Mouse (Mus musculus) brain, adult 2 months (tissue): ENCODE data around the gene Pla2g1b.
"Not testable (repeated sequence)": the region's sequence is repeated elsewhere in the genome, so short reads cannot be mapped to it uniquely, and the experiment has no call there.

ENCODE experiments used
- DNase-seq: peaks from one replicate; pipeline ENCODE4 v3.0.0; 2011; ENCODE audit warnings: low read depth, low spot score

Gene Pla2g1b

DNA sequence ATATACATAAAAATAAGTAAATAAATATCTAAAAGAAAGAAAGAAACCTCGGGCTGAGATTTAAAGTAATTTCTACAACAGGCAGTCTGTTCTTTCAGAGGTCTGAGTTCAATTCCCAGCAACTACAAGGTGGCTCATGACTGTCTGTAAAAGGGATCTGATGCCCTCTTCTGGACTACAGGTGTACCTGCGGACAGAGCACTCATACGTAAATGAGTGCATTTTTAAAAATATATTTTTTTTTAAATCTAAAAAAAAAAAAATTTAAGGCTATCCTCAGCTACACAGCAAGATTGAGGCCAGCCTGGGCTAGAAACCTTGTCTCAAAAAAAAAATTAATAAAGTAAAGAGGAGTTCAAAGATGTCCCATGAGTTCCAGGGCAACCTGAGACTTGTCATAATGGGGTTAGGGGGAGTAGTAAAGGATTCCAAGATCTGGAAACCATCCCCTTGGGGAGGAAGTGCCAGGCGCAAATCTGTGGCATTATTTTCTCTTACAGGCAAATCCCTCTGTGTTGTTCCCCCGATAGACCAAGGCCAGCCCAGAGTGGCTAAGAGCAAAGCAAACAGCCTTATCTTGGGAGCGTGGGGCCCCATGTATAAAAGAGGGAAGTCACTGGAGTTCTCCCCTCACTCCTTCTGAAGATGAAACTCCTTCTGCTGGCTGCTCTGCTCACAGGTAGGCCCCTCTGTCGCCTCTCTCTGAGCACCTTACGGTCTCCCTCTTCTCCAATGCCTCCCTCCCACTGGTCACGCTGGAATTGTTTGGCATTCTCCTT is at the start of gene Pla2g1b:
Pla2g1b (plus strand) TSS at position 621 of the 779 bp plus-strand sequence.
- no peak for DNase-seq

DNA sequence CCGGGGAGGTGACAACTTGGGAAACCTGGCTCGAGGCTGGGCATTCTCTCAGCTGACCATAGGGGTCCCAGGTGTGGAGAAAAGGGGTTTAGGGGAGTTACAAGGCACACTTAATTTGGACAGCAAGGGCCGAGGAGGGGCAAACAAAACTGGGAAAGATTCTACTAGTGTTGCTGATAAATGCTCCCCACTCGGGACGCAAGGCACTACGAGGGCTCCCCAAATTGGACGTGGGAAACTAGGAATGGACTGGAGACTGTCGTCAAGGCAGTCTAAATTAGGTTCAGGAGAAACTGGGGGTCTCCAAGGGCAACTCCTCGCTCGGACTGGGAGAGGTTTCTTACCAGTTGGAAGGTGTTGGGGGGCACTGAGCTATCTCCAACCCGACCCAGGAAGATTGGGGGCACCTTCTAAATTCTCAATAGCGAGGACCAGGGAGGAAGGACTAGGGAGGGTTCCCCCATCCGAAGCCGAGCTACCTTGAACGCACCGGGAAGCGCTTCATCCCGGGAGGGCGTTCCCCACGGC is 37.2 kb upstream of the Pla2g1b start:
- no peak for DNase-seq

GRCm38 (mm10) chr5:115429359-115430186 is 36.5 kb upstream of the Pla2g1b start, which contains the start of gene Msi1:
TSS of gene Msi1 (plus strand) at chr5:115429599.
- no peak for DNase-seq

- DNase-seq, result no peak
Measured at GRCm38 (mm10) chr5:115430187-115430960, 35.7 kb upstream of the Pla2g1b start.

GRCm38 (mm10) chr5:115431061-115431897 is 34.8 kb upstream of the Pla2g1b start:
- DNase-seq, result peak; percentile 36

DNA sequence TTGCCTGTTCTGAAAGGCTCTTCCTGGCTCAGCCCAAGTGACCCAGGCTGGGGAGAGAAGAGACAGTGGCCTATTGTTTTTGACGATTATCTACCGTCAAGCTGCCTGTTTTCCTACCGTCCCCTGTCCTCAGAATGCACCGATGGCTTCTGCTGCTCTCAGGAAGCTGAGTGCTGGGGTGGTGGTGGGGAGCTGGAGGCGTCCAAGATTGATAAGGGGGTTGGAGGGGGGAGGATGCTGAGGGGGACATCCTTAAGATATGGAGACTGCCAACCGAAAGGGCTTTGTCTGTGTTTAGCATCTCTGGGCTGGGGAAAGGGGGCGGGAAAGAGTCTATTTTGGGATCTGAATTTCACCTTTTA is 34.2 kb upstream of the Pla2g1b start:
- DNase-seq, result no peak

DNA sequence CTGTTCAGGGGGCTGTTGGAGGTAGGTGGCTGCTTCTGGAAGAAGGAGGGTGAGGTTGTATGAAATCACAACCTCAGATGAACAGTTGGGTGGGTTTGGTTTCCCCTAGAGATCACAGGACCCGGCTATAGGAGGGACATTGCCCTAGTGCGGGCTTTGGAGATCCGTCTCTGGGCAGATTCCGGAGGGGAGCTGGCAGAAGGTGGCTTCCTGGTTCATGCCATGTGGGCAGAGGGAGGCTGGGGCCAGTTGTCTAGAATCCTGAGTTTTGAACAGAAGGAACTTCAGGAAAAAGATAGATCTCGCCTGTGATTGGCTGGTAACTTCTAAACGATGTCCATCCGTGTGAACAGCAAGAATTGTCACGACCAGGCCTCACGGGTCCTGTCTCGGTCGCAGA is 33.7 kb upstream of the Pla2g1b start:
- DNase-seq, result no peak

GRCm38 (mm10) chr5:115433191-115433590 is 32.9 kb upstream of the Pla2g1b start:
- no peak for DNase-seq

DNA sequence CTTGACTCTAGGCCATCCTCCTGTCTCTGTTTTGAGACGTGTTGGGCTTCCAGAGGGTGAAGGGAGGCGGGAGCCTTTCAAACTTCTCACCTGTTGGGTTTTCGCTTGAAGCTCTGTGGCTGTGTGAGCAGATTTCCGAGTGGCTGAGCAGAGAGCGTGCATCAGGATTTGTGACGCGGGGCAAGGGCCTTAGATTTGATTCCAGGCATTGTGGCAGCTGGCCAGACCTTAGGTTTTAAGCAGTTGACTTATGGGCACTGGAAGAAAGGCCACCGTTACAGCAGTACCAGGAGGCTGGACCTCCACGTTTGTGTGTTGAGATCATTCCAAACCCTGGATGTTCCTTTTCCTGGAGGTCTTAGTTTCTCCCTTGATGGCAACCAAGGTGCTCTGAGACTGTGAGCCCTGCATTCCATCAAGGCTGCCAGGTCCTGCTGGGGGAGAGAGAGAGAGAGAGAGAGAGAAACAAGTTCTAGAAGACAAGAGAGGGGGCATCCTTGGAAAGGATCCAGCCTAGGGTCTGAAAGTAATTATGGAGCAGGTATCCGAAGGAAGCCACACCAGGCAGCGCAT is 31.7 kb upstream of the Pla2g1b start:
- DNase-seq, result no peak

DNA sequence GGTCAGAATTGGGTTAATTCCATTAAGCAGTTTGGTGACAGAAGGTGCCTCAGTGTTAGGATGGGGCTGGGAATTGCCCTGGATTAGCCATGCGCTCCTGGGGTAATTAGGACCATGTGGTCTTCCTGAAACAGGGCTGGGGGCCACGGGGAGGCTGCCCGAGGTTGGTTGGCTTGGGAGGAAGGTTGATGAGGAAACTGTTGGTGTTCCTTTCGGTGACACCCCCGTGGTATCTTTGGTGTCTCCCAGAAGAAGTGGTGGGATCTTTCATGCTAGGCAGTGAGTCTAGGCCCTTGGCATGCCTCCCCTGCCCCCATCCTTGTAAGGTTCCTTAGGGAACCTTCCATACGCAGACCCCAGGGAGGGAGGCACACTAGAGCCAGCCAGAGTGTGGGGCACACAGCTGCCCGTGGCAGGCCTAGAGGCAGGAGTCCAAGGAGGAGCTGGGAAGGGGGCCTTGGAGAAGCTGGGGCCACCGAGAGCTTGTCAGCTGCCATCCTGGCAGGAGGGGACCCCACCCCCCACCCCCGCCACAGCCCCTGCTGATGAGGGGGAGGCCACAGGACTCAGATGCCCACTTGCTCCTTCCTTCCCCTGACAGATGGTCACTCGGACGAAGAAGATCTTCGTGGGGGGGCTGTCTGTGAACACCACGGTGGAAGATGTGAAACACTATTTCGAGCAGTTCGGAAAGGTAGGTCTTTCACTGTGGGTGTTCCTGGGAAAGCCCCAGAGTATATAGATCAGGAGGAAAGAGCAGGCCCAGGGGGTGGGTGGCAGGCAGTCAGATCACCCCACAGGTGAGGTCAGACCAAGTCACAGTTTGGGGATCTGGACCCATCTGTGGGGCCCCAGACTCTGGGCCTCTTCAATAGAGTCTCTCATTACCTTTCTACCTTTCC is 31.0 kb upstream of the Pla2g1b start:
- no peak for DNase-seq

GRCm38 (mm10) chr5:115435755-115436379 is 30.2 kb upstream of the Pla2g1b start:
- no peak for DNase-seq

DNA sequence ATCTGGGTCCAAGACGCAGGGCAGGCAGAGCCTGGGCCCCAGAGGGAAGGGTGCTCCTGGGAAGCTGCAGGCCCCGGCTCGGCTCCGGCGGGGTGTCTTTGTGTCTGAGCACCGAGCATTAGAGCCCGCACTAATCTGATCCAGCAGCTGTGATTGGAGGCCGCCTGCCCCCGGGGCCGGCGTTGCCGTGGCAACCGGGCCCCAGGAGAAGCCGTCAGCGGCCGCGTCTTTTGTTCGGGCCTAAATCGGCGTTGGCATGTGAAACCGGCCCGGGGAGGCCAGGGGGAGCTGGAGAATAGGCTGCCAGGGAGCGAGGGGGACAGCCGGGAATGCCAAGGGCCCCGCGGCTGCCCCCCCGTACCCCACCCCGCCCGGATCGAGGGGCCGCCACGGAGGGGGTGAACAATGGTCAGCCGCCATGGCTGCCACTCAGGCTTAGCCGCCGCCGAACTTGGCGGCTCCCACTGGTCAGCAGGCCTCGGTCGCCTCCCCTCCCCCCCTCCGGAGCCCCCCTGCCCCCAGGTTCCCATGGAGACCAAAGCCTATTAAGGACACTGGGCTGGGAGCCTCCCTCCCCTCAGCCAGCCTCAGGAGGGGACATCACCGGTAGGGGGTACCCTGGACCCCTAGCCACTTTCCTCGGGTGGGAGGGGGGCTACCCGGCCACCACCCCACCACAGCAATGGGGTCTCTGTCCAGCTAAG is 29.5 kb upstream of the Pla2g1b start:
- peak; percentile 94 for DNase-seq

DNA sequence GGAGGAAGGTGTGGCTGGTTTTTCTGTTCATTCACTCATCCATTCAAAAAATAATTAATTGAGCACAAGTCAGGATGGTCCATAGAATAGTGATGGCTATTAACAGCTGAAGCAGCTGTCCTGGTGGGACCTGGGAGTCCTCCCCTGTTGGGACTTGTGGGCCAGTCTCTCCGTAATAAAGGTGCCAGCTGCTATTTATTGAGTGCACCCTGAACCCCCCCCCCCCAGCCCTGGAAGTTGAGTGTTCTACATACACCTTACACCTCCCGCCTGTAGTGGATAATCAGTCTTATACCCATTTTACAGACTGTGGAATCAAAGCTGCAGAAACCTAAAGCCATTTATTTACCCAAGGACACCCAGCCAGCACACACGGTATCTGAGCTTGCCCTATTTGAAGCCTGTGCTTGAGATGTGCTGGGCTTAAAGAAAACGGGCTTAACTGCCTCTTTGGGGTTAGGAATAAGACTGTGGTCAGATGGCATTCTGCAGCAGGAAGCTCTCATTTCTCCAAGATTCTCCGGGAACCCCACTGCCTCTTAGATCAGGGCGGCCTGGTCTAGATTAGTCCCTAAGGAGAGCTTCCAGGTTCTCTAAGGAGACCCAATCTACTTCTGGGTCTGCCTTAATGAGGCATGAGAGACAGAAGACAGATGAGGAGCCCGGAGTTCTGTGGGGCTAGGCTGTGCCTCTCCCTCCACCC is 28.7 kb upstream of the Pla2g1b start:
- DNase-seq, result no peak

DNA sequence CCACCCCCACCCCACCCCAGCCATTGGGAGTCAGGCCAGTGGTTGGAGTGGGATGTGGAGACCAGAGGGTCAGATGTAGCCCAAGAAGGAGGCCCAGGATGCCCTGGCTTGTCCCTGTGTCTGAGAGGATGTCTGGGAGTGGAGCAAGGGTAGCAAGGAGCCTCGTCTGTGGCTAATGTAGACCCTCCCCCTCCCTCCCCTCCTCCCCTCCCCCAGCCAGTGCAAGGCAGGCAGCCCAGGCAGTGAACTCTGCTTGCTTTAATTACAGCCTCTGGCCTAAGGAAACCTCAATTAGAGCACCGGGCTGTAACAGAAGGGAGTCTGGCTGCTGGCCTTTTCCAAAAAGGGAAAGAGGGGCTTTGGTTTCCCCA is 28.1 kb upstream of the Pla2g1b start:
- DNase-seq, result no peak

DNA sequence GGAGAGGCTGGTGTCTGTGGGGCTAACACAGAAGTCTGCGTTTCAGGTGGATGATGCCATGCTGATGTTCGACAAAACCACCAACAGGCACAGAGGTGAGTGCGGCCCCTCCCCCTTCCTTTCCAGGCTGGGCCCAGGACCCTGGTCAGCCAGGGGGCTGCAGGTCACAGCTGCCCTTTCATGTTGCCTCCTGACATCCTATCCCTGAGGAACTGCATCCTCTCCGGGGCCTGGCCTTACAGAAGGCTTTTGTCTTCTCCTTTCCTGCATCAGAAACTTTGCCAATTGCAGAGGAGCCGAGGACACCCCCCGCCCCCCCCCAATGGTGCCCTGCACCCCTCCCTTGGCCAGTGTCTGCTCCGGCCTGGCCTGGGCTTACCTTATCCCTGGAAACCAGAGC is 27.4 kb upstream of the Pla2g1b start:
- DNase-seq, result no peak

DNA sequence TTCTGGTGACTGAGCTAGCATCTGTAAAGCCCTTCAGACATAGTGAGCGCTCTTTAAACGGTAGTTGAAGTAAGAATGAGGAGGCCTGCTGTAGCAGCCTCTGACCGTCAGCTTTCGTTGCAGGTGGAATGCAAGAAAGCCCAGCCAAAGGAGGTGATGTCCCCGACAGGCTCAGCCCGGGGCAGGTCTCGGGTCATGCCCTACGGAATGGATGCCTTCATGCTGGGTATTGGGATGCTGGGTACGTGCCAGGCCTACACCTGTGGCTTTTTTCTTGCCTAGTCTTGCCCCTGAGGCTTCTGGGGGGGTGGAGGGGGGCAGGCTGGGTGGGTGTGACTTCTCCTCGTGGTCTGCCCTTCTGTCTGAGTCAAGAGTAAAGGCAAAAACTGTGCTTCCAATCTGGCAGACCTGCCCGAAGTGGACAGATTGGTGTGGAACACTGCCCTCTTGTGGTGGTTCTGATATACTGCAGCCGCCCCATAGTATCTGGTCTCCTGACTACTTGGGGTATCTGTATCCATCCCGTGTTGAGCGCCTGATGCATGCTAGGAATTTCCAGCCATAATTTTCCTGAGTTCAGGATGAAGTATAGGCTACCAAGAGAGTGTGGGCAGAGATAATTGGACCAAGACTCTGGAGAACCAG is 24.7 kb upstream of the Pla2g1b start:
- peak; percentile 87 for DNase-seq

- not testable (repeated sequence) for DNase-seq
Measured at GRCm38 (mm10) chr5:115442663-115443062, 23.4 kb upstream of the Pla2g1b start.
